Mouse (Mus musculus) kidney, adult 2 months (tissue): ENCODE measurements around the gene Tmem123. TPM values are rescaled to one million over a fixed set of nuclear protein-coding genes. Genes with fewer than 3 reads are reported as not detected.

ENCODE experiments used
- DNase-seq: peaks from one replicate; pipeline ENCODE4 v3.0.0; 2021
- H3K27ac ChIP-seq: fragments of 200-500 bp; 2 replicates; pipeline ENCODE4 v1.5.1; 2012; ENCODE audit warnings: low read depth, low read length, control low read depth, inconsistent platforms; ENCODE audit not compliant: insufficient read depth
- H3K27me3 ChIP-seq: fragments of 200-500 bp; replicated peaks from 2 replicates; pipeline ENCODE4 v1.6.1; 2012; ENCODE audit warnings: mild to moderate bottlenecking, moderate library complexity, low read length, inconsistent platforms; ENCODE audit not compliant: control insufficient read depth, insufficient read depth
- H3K36me3 ChIP-seq: fragments of 200-500 bp; 2 replicates; pipeline ENCODE4 v1.6.1; 2012; ENCODE audit warnings: mild to moderate bottlenecking, moderate library complexity, low read length, inconsistent platforms; ENCODE audit not compliant: control insufficient read depth, insufficient read depth
- H3K4me1 ChIP-seq: fragments of 200-500 bp; 2 replicates; pipeline ENCODE4 v1.6.1; 2011; ENCODE audit warnings: low read length; ENCODE audit not compliant: control insufficient read depth, insufficient read depth
- H3K4me3 ChIP-seq: fragments of 200-500 bp; 2 replicates; pipeline ENCODE4 v1.5.1; 2011; ENCODE audit warnings: mild to moderate bottlenecking, low read depth, low read length, control low read depth; ENCODE audit not compliant: insufficient read depth
- CTCF ChIP-seq: fragments of 200-500 bp; conservative IDR thresholded peaks from 2 replicates; pipeline ENCODE4 v1.5.1; 2011; ENCODE audit warnings: low read depth, mild to moderate bottlenecking, control low read depth, low read length, moderate library complexity, mixed read lengths; ENCODE audit not compliant: insufficient read depth, insufficient read length
- POLR2A ChIP-seq: fragments of 200-500 bp; IDR thresholded peaks from one replicate; pipeline ENCODE4 v1.6.1; 2011; ENCODE audit warnings: low read depth, low read length, control low read depth
- WGBS: fragments of 180-500 bp; shearing (Covaris S2); methylation state at CpG from one replicate; pipeline ENCODE4 v1.1.7; 2018; 5-methylcytosine and 5-hydroxymethylcytosine counted together
- polyA plus RNA-seq: library from polyadenylated mRNA; depleted of rRNA; stranded (reverse); fragments of >200 nt; gene quantifications from 2 replicates; pipeline ENCODE4 v1.2.3, GENCODE M21; 2012

Gene Tmem123
- polyA plus RNA-seq, 1 experiment: 43.7 TPM

- H3K27ac ChIP-seq: no peak overlapping the region
- DNase-seq: no peak
- WGBS: 95% methylated on average over 2 of the region's 2 CpGs
- TF ChIP-seq POLR2A (no peak), CTCF (no peak)
- H3K4me3 ChIP-seq: no peak overlapping the region
- H3K36me3 ChIP-seq: no peaks in the 10 kb centered on the region
- peaks cover 5% of the 10 kb centered on the region; the same call in 1 of the 2 replicates for H3K4me1 ChIP-seq
- H3K27me3 ChIP-seq: no peaks in the 10 kb centered on the region
Measured at GRCm38 (mm10) chr9:7775011-7775410, 11.2 kb downstream of the Tmem123 start.

DNA sequence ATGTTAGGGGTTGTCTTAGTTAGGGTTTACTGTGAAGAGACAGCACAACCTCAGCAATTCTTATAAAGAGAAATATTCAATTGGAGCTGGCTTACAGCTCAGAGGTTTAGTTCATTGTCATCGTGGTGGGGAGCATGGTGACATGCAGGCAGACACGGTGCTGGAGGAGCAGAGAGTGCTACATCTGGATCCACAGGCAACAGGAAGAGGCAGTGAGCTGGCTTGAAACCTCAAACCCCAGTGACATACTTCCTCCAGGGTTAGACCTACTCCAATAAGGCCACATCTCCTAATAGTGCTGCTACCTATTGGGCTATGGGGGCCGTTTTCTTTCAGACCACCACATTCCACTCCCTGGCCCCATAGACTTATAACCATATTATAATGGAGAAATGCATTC lies 12.1 kb downstream of the Tmem123 start:
- no peak for DNase-seq
- no peak overlapping the region for H3K4me3 ChIP-seq
- no peaks in the 10 kb centered on the region for H3K36me3 ChIP-seq
- H3K4me1 ChIP-seq: peaks cover 5% of the 10 kb centered on the region; the same call in 1 of the 2 replicates
- 87% methylated on average over 3 of the region's 3 CpGs for WGBS
- TF ChIP-seq CTCF (no peak), POLR2A (no peak)
- no peaks in the 10 kb centered on the region for H3K27me3 ChIP-seq
- no peak overlapping the region for H3K27ac ChIP-seq

GRCm38 (mm10) chr9:7776940-7777339 lies 13.1 kb downstream of the Tmem123 start:
- Histone ChIP-seq H3K36me3 (no peaks in the 10 kb centered on the region), H3K27ac (0 out of 2 replicates have a peak overlapping the region, but pooled peaks have one; percentile 27), H3K4me1 (peaks cover 5% of the 10 kb centered on the region; the same call in 1 of the 2 replicates), H3K4me3 (no peak overlapping the region), H3K27me3 (no peaks in the 10 kb centered on the region)
- DNase-seq: no peak
- WGBS: 97% methylated on average over 1 of the region's 1 CpGs
- TF ChIP-seq POLR2A: no peak
- no peak for TF ChIP-seq CTCF

- Histone ChIP-seq H3K4me1 (peaks cover 5% of the 10 kb centered on the region; the same call in 1 of the 2 replicates), H3K36me3 (no peaks in the 10 kb centered on the region), H3K27me3 (no peaks in the 10 kb centered on the region), H3K27ac (no peak overlapping the region), H3K4me3 (no peak overlapping the region)
- peak; percentile 40 for DNase-seq
- no peak for TF ChIP-seq POLR2A
- TF ChIP-seq CTCF: no peak
- WGBS: 85% methylated on average over 1 of the region's 1 CpGs
Measured at GRCm38 (mm10) chr9:7777652-7778051, 13.8 kb downstream of the Tmem123 start.

DNA sequence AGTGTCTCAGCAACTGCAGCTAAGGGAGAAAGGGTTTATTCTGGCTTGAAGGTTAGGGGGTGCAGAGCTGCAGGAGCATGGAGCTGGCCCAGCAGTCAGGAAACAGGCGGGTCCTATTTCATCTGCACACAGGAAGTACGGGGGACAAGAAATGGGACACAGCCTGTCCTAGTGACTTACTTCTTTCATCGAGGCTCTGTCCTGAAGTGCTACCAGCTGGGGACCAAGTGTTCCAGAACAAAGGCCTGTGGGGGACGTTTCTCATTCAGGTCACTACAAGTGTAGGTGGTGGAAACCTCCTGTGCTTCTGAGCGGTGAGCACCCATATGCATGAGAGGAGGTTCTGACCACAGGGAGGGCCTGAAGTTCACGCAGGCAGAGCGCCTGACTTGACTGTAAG lies 14.9 kb downstream of the Tmem123 start:
- Histone ChIP-seq H3K27ac (no peak overlapping the region), H3K4me3 (no peak overlapping the region), H3K4me1 (peaks cover 5% of the 10 kb centered on the region; the same call in 1 of the 2 replicates), H3K27me3 (no peaks in the 10 kb centered on the region), H3K36me3 (no peaks in the 10 kb centered on the region)
- no peak for DNase-seq
- WGBS: 68% methylated on average over 7 of the region's 7 CpGs
- no peak for TF ChIP-seq POLR2A
- no peak for TF ChIP-seq CTCF

DNA sequence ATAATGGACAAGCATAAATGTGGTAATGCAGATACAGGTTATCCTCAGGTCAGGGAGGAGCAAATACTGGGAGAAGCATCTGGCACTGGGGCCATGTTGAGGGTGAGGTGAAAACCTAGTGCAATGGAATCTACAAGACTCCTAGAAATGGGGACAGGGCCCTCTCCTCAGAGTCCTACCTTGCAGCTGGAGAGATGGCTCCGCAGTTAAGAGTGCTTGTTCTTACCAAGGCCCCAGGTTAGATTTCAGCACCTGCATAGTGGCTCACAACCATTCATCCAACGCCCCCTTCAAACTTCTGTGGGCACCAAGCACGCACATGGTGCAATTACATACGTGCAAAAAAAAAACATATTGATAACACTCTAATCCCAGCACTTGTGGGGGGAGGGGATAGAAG lies 15.9 kb downstream of the Tmem123 start:
- TF ChIP-seq CTCF: no peak
- no peak for TF ChIP-seq POLR2A
- H3K36me3 ChIP-seq: no peaks in the 10 kb centered on the region
- H3K4me3 ChIP-seq: no peak overlapping the region
- H3K27ac ChIP-seq: no peak overlapping the region
- no peak for DNase-seq
- WGBS: 94% methylated on average over 4 of the region's 4 CpGs
- peaks cover 11% of the 10 kb centered on the region; the same call in 1 of the 2 replicates for H3K4me1 ChIP-seq
- H3K27me3 ChIP-seq: no peaks in the 10 kb centered on the region

- no peak overlapping the region for H3K27ac ChIP-seq
- no peak overlapping the region for H3K4me3 ChIP-seq
- no peaks in the 10 kb centered on the region for H3K27me3 ChIP-seq
- no peaks in the 10 kb centered on the region for H3K36me3 ChIP-seq
- 94% methylated on average over 8 of the region's 8 CpGs for WGBS
- H3K4me1 ChIP-seq: peaks cover 11% of the 10 kb centered on the region; the same call in 1 of the 2 replicates
- no peak for DNase-seq
- TF ChIP-seq POLR2A: no peak
- TF ChIP-seq CTCF: no peak
Measured at GRCm38 (mm10) chr9:7780250-7781150, 16.7 kb downstream of the Tmem123 start.
